Mouse (Mus musculus) forebrain, embryonic 13.5 days (tissue): Measurements from ENCODE around the gene S100a14. TPM values are rescaled to one million over a fixed set of nuclear protein-coding genes. Genes with fewer than 3 reads are reported as not detected.

Experiments
- ATAC-seq: fragments of 200-750 bp; cut with Nextera tagmentation; 2 replicates; pipeline ENCODE4 v1.8.0; 2017
- H3K27ac ChIP-seq: fragments of 300-500 bp; sonication (generic); 2 replicates; pipeline ENCODE4 v1.5.1; 2015; ENCODE audit warnings: inconsistent platforms, mild to moderate bottlenecking, moderate library complexity
- H3K27me3 ChIP-seq: fragments of 300-500 bp; sonication (generic); 2 replicates; pipeline ENCODE4 v1.6.1; 2015; ENCODE audit warnings: mild to moderate bottlenecking, inconsistent platforms
- H3K36me3 ChIP-seq: fragments of 300-500 bp; sonication (generic); 2 replicates; pipeline ENCODE4 v1.6.1; 2015; ENCODE audit warnings: mild to moderate bottlenecking, inconsistent platforms; ENCODE audit not compliant: poor library complexity, severe bottlenecking
- H3K4me1 ChIP-seq: fragments of 300-500 bp; sonication (generic); 2 replicates; pipeline ENCODE4 v1.6.1; 2015; ENCODE audit warnings: inconsistent platforms
- H3K4me2 ChIP-seq: fragments of 300-500 bp; sonication (generic); 2 replicates; pipeline ENCODE4 v1.6.1; 2015; ENCODE audit warnings: inconsistent platforms, mild to moderate bottlenecking, moderate library complexity
- H3K4me3 ChIP-seq: fragments of 300-500 bp; sonication (generic); 2 replicates; pipeline ENCODE4 v1.5.1; 2015; ENCODE audit warnings: mild to moderate bottlenecking, inconsistent platforms
- H3K9ac ChIP-seq: fragments of 300-500 bp; sonication (generic); 2 replicates; pipeline ENCODE4 v1.6.1; 2015; ENCODE audit warnings: mild to moderate bottlenecking, inconsistent platforms
- H3K9me3 ChIP-seq: fragments of 300-500 bp; sonication (generic); replicated peaks from 2 replicates; pipeline ENCODE4 v1.6.1; 2016; ENCODE audit warnings: inconsistent platforms
- WGBS: fragments of 180-500 bp; shearing (Covaris S2); methylation state at CpG from one replicate; pipeline ENCODE4 v1.1.7; 2015; 5-methylcytosine and 5-hydroxymethylcytosine counted together
- polyA plus RNA-seq: library from polyadenylated mRNA; unstranded; fragments of >200 nt; fragmentation: Nextera tagmentation; extraction: Ambion mirVana; gene quantifications from 2 replicates; pipeline ENCODE4 v1.2.1, GENCODE M21; 2015

S100a14 gene
- polyA plus RNA-seq, 1 experiment from 2014 or later = not detected

DNA sequence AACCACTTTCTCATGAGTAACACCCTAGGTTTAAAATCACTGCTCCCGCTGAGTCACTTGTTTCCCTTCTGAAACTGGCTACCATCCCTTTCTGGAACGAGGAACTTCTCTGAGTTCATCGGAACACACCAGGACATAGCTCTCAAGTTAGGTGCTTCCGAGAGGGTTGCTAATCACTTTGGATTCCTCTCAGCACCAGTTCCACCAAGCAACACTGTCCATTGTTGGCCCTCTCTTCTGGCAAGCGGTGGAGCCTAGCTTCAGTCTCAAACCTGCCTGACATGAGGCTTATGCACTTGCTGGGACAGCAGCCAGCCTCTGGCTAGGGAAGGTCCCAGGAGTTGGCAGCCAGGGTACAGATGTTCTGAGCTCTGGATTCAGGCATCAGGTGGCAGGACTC, 48.0 kb downstream of the S100a14 start:
- H3K27me3 ChIP-seq = no peaks in the 10 kb centered on the region
- no peak overlapping the region for H3K27ac ChIP-seq
- WGBS = 89% methylated on average over 5 of the region's 5 CpGs
- ATAC-seq = no peak
- no peaks in the 10 kb centered on the region for H3K36me3 ChIP-seq
- H3K4me3 ChIP-seq = no peak overlapping the region
- H3K4me2 ChIP-seq = no peak overlapping the region
- no peak overlapping the region for H3K9ac ChIP-seq
- no peaks in the 10 kb centered on the region for H3K4me1 ChIP-seq
- no peaks in the 10 kb centered on the region for H3K9me3 ChIP-seq

DNA sequence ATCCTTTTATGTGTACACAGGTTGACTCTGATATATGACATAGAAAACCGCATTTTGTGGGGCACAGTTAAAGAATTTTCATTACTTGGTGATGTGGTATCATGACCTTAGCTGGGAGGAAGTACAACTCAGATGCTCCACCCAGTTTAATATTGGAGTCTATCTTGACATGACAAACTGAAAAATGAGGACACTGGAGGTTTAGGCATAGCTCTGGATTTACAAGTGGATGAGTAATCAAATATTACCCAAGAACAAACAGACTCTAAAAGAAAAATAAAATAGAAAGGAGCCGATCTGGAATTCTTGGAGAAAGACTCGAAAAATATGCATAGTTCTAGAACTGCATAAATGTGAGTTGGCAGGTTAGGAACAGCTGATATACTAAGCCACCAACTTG, 48.7 kb downstream of the S100a14 start:
- no peaks in the 10 kb centered on the region for H3K4me1 ChIP-seq
- H3K36me3 ChIP-seq = no peaks in the 10 kb centered on the region
- ATAC-seq = no peak
- 95% methylated on average over 3 of the region's 3 CpGs for WGBS
- no peak overlapping the region for H3K4me3 ChIP-seq
- H3K9ac ChIP-seq = no peak overlapping the region
- no peaks in the 10 kb centered on the region for H3K27me3 ChIP-seq
- H3K4me2 ChIP-seq = no peak overlapping the region
- H3K9me3 ChIP-seq = no peaks in the 10 kb centered on the region
- no peak overlapping the region for H3K27ac ChIP-seq

DNA sequence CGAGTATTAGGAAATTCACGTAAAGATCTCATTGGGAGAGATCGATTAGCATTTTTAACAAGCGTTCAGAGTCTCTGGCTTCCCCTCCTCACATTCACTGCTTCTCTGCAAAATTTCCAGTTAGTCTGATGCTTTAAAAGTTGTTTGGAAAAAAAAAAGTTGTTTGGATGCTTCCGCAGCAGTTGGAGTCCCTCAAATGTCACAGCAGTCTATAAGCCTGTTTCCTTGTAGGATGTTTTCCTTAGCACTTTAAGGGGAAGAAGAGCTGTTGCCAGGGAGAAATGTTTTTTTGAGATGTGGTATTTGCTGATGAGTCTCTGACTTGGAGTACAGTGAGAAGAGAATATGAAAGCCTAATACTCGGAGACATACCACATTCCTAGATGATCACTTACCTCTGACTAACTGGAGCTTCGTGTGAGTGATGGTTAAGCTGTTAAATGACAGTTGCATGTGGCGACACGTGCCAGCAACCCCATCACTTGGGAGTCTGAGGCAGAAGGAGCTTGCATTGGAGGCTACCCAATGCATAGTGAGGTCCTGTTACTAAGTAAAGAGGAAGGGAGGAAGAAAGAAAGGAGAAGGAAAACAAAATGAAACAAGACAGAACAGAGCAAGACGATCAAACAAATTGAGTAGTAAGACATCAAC, 49.8 kb downstream of the S100a14 start:
- Histone ChIP-seq H3K4me1 (no peaks in the 10 kb centered on the region), H3K27ac (no peak overlapping the region), H3K9ac (no peak overlapping the region), H3K27me3 (no peaks in the 10 kb centered on the region), H3K4me2 (no peak overlapping the region), H3K4me3 (no peak overlapping the region), H3K36me3 (no peaks in the 10 kb centered on the region), H3K9me3 (no peaks in the 10 kb centered on the region)
- no peak for ATAC-seq
- WGBS = 80% methylated on average over 10 of the region's 10 CpGs

Other genes with a start within 250 kb of the S100a14 start
- 18.0 and 18.6 TPM in 2 replicates for gene Gatad2b, start 233.7 kb upstream of the S100a14 start, polyA plus RNA-seq
- 11.2 and 12.4 TPM in 2 replicates for gene Slc27a3, start 136.9 kb upstream of the S100a14 start, polyA plus RNA-seq
- 27.8 and 29.3 TPM in 2 replicates for gene Ints3, start 93.2 kb upstream of the S100a14 start, polyA plus RNA-seq
- gene Npr1, start 61.0 kb upstream of the S100a14 start, polyA plus RNA-seq = 2.3 and 2.8 TPM in 2 replicates
- 367 and 388 TPM in 2 replicates for gene Ilf2, start 50.7 kb upstream of the S100a14 start, polyA plus RNA-seq
- gene Snapin, start 35.8 kb upstream of the S100a14 start, polyA plus RNA-seq = 73.5 and 76.5 TPM in 2 replicates
- 214 and 215 TPM in 2 replicates for gene Chtop, start 17.4 kb upstream of the S100a14 start, polyA plus RNA-seq
- 5.0 and 6.8 TPM in 2 replicates for gene S100a1, start 12.5 kb upstream of the S100a14 start, polyA plus RNA-seq
- 6.9 and 7.5 TPM in 2 replicates for gene S100a13, start 12.4 kb upstream of the S100a14 start, polyA plus RNA-seq
- 27.3 and 35.1 TPM in 2 replicates for gene S100a16, start 10.4 kb downstream of the S100a14 start, polyA plus RNA-seq
- gene S100a3, start 33.7 kb downstream of the S100a14 start, polyA plus RNA-seq = not detected in 2 replicates
- gene S100a2, start 63.4 kb downstream of the S100a14 start, polyA plus RNA-seq = not detected in 2 replicates
- not detected in 2 replicates for gene Gm42674, start 75.0 kb downstream of the S100a14 start, polyA plus RNA-seq
- gene S100a4, start 76.9 kb downstream of the S100a14 start, polyA plus RNA-seq = 0.40 and 1.6 TPM in 2 replicates
- not detected in 2 replicates for gene S100a5, start 81.7 kb downstream of the S100a14 start, polyA plus RNA-seq
- gene S100a6, start 86.0 kb downstream of the S100a14 start, polyA plus RNA-seq = 15.4 and 23.8 TPM in 2 replicates
- 0.26 TPM in 1 of 2 replicates, not detected in the other for gene S100a7a, start 127.2 kb downstream of the S100a14 start, polyA plus RNA-seq
- gene S100a8, start 142.1 kb downstream of the S100a14 start, polyA plus RNA-seq = 1.8 and 2.8 TPM in 2 replicates
- gene S100a9, start 168.9 kb downstream of the S100a14 start, polyA plus RNA-seq = 2.3 and 3.0 TPM in 2 replicates
- gene Pglyrp4, start 200.1 kb downstream of the S100a14 start, polyA plus RNA-seq = not detected in 2 replicates